Mouse (Mus musculus) urinary bladder, postnatal 14 days (tissue): Measurements from ENCODE around the gene Dapk3.

ENCODE experiments used
- DNase-seq: peaks from one replicate; pipeline ENCODE4 v3.0.0; 2021; ENCODE audit warnings: low spot score

The Dapk3 gene

GRCm38 (mm10) chr10:81242021-81242420 lies 59.2 kb downstream of the Dapk3 start:
- no peak for DNase-seq
